Mouse (Mus musculus): ENCODE data around the gene Olfr679.

- TF ChIP-seq CTCF (IDR thresholded peaks at IDR 0.05; ENCODE audit: control insufficient read depth, insufficient read depth, low read length) (no peak), POLR2A (IDR thresholded peaks at IDR 0.05; ENCODE audit: borderline replicate concordance, control insufficient read depth, low read depth, low read length) (no peak)
Observed at GRCm38 (mm10) chr7:105080905-105081304, at the start of gene Olfr679.
